In the genomic region with DNA sequence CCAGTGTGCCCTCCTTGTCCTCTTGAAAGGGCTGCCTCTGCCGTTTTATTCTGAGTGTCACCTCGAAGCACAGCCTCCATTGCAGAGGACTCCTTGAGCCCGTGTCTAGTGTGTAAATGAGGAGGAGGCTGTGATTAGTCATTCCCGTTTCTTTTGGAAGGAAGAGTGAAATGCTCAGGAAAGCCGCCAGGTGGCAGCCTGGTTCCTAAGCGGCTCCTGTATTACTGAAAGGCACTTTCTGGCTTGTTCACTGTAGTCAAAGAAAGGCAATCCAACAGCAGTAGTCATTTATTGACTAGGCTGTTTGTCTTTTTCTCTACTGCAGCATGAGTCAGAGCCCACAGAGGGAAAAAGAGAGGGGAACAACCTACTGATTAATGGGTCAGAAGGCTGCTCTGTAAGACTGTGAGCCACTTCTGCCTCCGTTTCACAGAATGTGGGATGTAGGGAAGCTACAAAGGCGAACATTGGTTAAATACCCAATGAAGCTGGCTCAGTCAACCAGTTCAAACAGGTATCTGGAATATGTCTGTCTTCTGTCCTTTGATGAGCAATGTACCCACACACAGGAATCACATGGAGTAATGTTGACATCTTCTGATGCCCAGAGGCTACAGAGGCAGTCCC, we compare ENCODE assay signal across 8 mouse cellular contexts.
DNase-seq lines count a peak whose midpoint lies in the region; ATAC-seq and TF ChIP-seq lines count a peak whose summit lies in the region.

No protein-coding gene starts in this region.

- 23% methylated on average over 8 of the region's 8 CpGs for whole genome bisulfite sequencing in hindbrain, embryonic 10.5 days
- WGBS in lung, embryonic 14.5 days, result 16% methylated on average over 8 of the region's 8 CpGs

- ATAC-seq in lung, embryonic 14.5 days (ENCODE audit: insufficient read depth), result peak; percentile 84

- no peaks in the 10 kb centered on the region for H3K9me3 ChIP-seq in hindbrain, embryonic 10.5 days
- H3K9me3 ChIP-seq in lung, embryonic 14.5 days (ENCODE audit: low read depth, low read length), result no peaks in the 10 kb centered on the region

- peaks cover 10% of the 10 kb centered on the region for H3K4me1 ChIP-seq in hindbrain, embryonic 10.5 days (replicated peaks)
- H3K4me1 ChIP-seq in lung, embryonic 14.5 days (ENCODE audit: insufficient read depth), result no peaks in the 10 kb centered on the region

- peak; percentile 47 for DNase-seq in MN1 (ENCODE audit: low spot score)
- peak; percentile 91 for DNase-seq in cerebellum, adult 9-11 months
- peak; percentile 78 to 86 for DNase-seq in frontal cortex, postnatal 10 days (ENCODE audit: low spot score in 2 of 2)
- DNase-seq in hindbrain, embryonic 10.5 days (ENCODE audit: low spot score), result peak; percentile 83
- peak; percentile 86 for DNase-seq in layer of hippocampus, adult 9-10 months (ENCODE audit: low spot score)
- DNase-seq in lung, embryonic 14.5 days, result peak; percentile 92
- peak; percentile 51 for DNase-seq in ovary, adult 18-20 months (ENCODE audit: low spot score)
- peak; percentile 41 for DNase-seq in thymus, postnatal 0 days (ENCODE audit: low spot score)

- peak; percentile 90 for TF ChIP-seq CTCF in lung, embryonic 14.5 days (IDR thresholded peaks at IDR 0.05; ENCODE audit: low read depth)

- peak overlapping the region; percentile 56 for H3K4me2 ChIP-seq in lung, embryonic 14.5 days

- no peaks in the 10 kb centered on the region for H3K36me3 ChIP-seq in hindbrain, embryonic 10.5 days
- H3K36me3 ChIP-seq in lung, embryonic 14.5 days (ENCODE audit: insufficient read depth), result no peaks in the 10 kb centered on the region

- peak overlapping the region; percentile 36 for H3K4me3 ChIP-seq in hindbrain, embryonic 10.5 days
- H3K4me3 ChIP-seq in lung, embryonic 14.5 days (ENCODE audit: low read depth, low read length), result peak overlapping the region; percentile 8; the same call in 1 of the 2 replicates

- H3K27me3 ChIP-seq in hindbrain, embryonic 10.5 days (ENCODE audit: insufficient read depth, poor library complexity, severe bottlenecking), result no peaks in the 10 kb centered on the region
- no peaks in the 10 kb centered on the region for H3K27me3 ChIP-seq in lung, embryonic 14.5 days (ENCODE audit: insufficient read depth, low read length)

- no peak overlapping the region; the same call in 1 of the 2 replicates for H3K27ac ChIP-seq in hindbrain, embryonic 10.5 days
- no peak overlapping the region for H3K27ac ChIP-seq in lung, embryonic 14.5 days (ENCODE audit: low read depth)

- H3K9ac ChIP-seq in lung, embryonic 14.5 days, result no peak overlapping the region

Comparison
In these comparisons a context has a peak if more than half of its experiments do, and no peak if none do; other contexts are left out.
1. DNase-seq: peak in every context shown above with its lines; median percentile 92 in lung, embryonic 14.5 days; 91 in cerebellum, adult 9-11 months; 86 in layer of hippocampus, adult 9-10 months; 83 in hindbrain, embryonic 10.5 days; 82 in frontal cortex, postnatal 10 days; 51 in ovary, adult 18-20 months; 47 in MN1; 41 in thymus, postnatal 0 days.